Mouse (Mus musculus) urinary bladder, adult 18-20 months (tissue): ENCODE measurements around the gene Ptpn3.

Experiments
- DNase-seq, 2 experiments: peaks; one replicate each; pipeline ENCODE4 v3.0.0; 2022; ENCODE audit warnings: low spot score in 2 of 2, mixed read lengths in 2 of 2

Ptpn3 gene

GRCm38 (mm10) chr4:57301410-57302313 lies at the start of gene Ptpn3:
Ptpn3 (minus strand) TSS chr4:57301837.
- peak; percentile 82 to 89 for DNase-seq

- no peak for DNase-seq
These were observed 48.9 kb upstream of the Ptpn3 start for GRCm38 (mm10) chr4:57350541-57350940.

GRCm38 (mm10) chr4:57343996-57344395 lies 42.4 kb upstream of the Ptpn3 start:
- DNase-seq = no peak

GRCm38 (mm10) chr4:57338923-57339322 lies 37.3 kb upstream of the Ptpn3 start:
- DNase-seq = peak; percentile 23 to 33

- peak; percentile 27 to 51 for DNase-seq
These were observed 36.4 kb upstream of the Ptpn3 start for GRCm38 (mm10) chr4:57338061-57338460.

- no peak for DNase-seq
These were observed 33.5 kb upstream of the Ptpn3 start for GRCm38 (mm10) chr4:57335000-57335666.

GRCm38 (mm10) chr4:57333926-57334548 lies 32.4 kb upstream of the Ptpn3 start:
- DNase-seq = no peak

GRCm38 (mm10) chr4:57332511-57332910 lies 30.9 kb upstream of the Ptpn3 start:
- no peak for DNase-seq

- no peak for DNase-seq
These were observed 19.1 kb upstream of the Ptpn3 start for GRCm38 (mm10) chr4:57320606-57321327.

GRCm38 (mm10) chr4:57318525-57319212 lies 17.0 kb upstream of the Ptpn3 start:
- no peak for DNase-seq

GRCm38 (mm10) chr4:57312256-57313166 lies 10.9 kb upstream of the Ptpn3 start:
- DNase-seq = no peak

GRCm38 (mm10) chr4:57311750-57312149 lies 10.1 kb upstream of the Ptpn3 start:
- no peak for DNase-seq

- DNase-seq = no peak
These were observed 6.8 kb upstream of the Ptpn3 start for GRCm38 (mm10) chr4:57308214-57309000.

- no peak for DNase-seq
These were observed 6.1 kb upstream of the Ptpn3 start for GRCm38 (mm10) chr4:57307747-57308146.

- no peak for DNase-seq
These were observed 4.6 kb upstream of the Ptpn3 start for GRCm38 (mm10) chr4:57306260-57306659.

- no peak for DNase-seq
These were observed 4.0 kb upstream of the Ptpn3 start for GRCm38 (mm10) chr4:57305644-57306043.

GRCm38 (mm10) chr4:57300469-57301409 lies 898 bp downstream of the Ptpn3 start:
- peak in 1 of 2 experiments; percentile 39 for DNase-seq
